Mouse (Mus musculus) midbrain, embryonic 14.5 days (tissue): ENCODE results near the gene Duox1. TPM values are rescaled to one million over a fixed set of nuclear protein-coding genes. Genes with fewer than 3 reads are reported as not detected.

Experiments used
- polyA plus RNA-seq: library from polyadenylated mRNA; unstranded; fragments of >200 nt; fragmentation: Nextera tagmentation; extraction: Ambion mirVana; gene quantifications from 2 replicates; pipeline ENCODE4 v1.2.1, GENCODE M21; 2014

The Duox1 gene
- polyA plus RNA-seq, 1 experiment from 2014 or later = 0.18 TPM

Other genes starting within 250 kb of the Duox1 start
- gene Spg11, start 197.3 kb upstream of the Duox1 start, polyA plus RNA-seq = 9.4 and 12.1 TPM in 2 replicates
- 61.7 and 114 TPM in 2 replicates for gene B2m, start 168.0 kb upstream of the Duox1 start, polyA plus RNA-seq
- not detected in 2 replicates for gene Trim69, start 155.0 kb upstream of the Duox1 start, polyA plus RNA-seq
- gene Patl2, start 129.5 kb upstream of the Duox1 start, polyA plus RNA-seq = not detected in 2 replicates
- not detected in 2 replicates for gene Terb2, start 129.4 kb upstream of the Duox1 start, polyA plus RNA-seq
- gene Sord, start 80.9 kb upstream of the Duox1 start, polyA plus RNA-seq = 17.6 and 22.7 TPM in 2 replicates
- 0.04 TPM in 1 of 2 replicates, not detected in the other for gene Duox2, start 17.2 kb upstream of the Duox1 start, polyA plus RNA-seq
- gene Duoxa2, start 16.8 kb upstream of the Duox1 start, polyA plus RNA-seq = 0.23 TPM in 1 of 2 replicates, not detected in the other
- gene Duoxa1, start 1.9 kb upstream of the Duox1 start, polyA plus RNA-seq = 0.25 TPM in 1 of 2 replicates, not detected in the other
- 15.9 and 19.2 TPM in 2 replicates for gene Shf, start 53.5 kb downstream of the Duox1 start, polyA plus RNA-seq
- gene Slc28a2, start 110.8 kb downstream of the Duox1 start, polyA plus RNA-seq = not detected in 2 replicates
- gene Gm14085, start 169.3 kb downstream of the Duox1 start, polyA plus RNA-seq = not detected in 2 replicates